Mouse (Mus musculus) spleen, postnatal 14 days (tissue): ENCODE measurements around the gene Ndufa13.
"Not testable (repeated sequence)": the region's sequence is repeated elsewhere in the genome, so short reads cannot be mapped to it uniquely, and the experiment has no call there.

Source experiments
- DNase-seq, 2 experiments: peaks; one replicate each; pipeline ENCODE4 v3.0.0; 2021 to 2022; ENCODE audit warnings: low spot score in 2 of 2

Ndufa13 gene

DNA sequence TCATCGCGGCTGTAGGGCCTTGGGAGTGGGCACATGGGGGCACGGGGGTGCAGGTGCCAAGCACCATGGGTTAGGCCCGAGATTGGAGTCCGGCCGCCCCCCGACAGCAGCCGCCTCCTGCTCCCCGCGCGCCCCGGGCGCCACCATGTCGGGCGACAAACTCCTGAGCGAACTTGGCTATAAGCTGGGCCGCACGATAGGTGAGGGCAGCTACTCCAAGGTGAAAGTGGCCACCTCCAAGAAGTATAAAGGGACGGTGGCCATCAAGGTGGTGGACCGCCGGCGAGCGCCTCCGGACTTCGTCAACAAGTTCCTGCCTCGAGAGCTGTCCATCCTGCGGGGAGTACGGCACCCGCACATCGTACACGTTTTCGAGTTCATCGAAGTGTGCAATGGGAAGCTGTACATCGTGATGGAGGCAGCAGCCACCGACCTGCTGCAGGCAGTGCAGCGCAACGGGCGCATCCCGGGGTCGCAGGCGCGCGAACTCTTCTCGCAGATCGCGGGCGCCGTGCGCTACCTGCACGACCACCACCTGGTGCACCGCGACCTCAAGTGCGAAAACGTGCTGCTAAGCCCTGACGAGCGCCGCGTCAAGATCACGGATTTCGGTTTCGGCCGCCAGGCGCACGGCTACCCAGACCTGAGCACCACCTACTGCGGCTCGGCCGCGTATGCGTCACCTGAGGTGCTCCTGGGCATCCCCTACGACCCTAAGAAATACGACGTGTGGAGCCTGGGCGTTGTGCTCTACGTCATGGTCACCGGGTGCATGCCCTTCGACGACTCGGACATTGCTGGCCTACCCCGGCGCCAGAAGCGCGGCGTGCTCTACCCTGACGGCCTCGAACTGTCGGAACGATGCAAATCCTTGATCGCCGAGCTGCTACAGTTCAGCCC is at the start of gene Ndufa13, which contains the start of the genes Tssk6 and Yjefn3:
TSS of gene Ndufa13 (minus strand) at position 396 of the 900 bp plus-strand sequence.
TSS of gene Tssk6 (plus strand) at position 22 of the 900 bp plus-strand sequence.
TSS of gene Yjefn3 (minus strand) at position 550 of the 900 bp plus-strand sequence.
- peak; percentile 38 to 52 for DNase-seq

DNA sequence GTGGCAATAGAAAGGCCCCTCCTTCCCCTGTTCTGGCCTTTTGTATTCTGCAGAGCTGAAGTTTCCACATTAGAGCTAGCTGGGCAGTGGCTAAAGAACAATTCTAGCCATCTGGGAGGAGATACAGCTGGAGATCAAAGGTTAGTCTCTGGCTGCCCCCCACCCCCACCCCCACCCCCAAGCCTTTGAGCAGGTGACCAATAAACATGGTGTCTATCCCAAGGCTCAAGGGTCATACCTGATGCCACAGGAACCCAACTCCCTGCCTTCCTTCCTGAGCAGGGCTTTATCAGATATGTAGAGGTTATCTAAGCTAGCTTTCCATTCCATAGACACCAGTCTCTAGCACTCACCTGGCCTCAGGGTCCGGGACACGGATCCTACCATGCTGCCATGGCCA is 47.9 kb upstream of the Ndufa13 start:
- no peak for DNase-seq

DNA sequence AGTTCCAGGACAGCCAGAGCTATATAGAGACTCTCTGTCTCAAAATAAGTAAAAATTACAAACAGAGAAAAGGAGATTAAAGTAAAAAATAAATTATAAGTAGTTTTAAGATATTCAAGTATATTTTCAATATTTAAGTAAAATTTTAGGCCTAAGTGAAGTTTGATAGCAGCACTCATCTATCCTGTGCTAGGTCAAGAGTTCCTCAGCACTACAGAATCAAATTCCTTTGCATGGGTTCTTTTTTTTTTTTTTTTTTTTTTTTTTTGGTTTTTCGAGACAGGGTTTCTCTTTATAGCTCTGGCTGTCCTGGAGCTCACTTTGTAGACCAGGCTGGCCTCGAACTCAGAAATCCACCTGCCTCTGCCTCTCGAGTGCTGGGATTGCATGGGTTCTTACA is 40.1 kb upstream of the Ndufa13 start:
- DNase-seq, result not testable (repeated sequence)

DNA sequence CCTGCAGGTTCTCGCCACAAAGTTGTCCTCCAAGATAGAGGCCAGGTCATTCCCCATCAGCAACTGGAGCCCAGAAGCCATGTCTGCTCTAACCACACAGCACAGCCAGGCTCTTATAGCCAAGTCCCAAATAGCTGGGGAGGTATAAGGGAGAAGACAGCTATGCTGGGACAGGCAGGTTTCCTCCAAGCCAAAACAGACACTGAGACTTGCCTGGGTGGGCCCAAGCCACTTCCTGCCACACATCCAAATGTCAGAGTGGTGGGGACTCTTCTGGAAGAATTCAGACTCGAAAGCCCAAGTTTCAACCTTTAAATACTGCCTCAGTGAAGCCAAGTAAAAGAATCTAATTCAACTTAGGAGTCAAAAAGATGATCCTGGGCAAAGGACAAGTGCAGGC is 38.0 kb upstream of the Ndufa13 start:
- DNase-seq, result no peak

DNA sequence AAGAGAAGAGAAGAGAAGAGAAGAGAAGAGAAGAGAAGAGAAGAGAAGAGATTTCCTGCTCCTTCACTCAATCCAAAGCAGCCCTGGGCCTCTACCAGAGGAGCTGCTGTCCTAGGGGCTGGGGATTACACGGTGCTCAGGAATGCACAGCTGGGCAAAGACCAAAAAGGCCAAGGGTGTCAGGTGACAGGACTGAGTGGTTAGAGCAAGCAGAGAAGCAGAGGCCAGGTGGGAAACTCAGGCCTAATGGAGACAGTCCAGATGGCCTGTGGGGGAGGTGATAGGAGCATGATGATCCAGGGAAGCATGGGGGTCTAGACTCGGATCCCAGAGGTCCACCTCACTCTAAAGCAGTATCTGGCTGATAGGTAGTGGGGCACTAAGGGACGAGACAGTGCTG is 37.3 kb upstream of the Ndufa13 start:
- no peak for DNase-seq

DNA sequence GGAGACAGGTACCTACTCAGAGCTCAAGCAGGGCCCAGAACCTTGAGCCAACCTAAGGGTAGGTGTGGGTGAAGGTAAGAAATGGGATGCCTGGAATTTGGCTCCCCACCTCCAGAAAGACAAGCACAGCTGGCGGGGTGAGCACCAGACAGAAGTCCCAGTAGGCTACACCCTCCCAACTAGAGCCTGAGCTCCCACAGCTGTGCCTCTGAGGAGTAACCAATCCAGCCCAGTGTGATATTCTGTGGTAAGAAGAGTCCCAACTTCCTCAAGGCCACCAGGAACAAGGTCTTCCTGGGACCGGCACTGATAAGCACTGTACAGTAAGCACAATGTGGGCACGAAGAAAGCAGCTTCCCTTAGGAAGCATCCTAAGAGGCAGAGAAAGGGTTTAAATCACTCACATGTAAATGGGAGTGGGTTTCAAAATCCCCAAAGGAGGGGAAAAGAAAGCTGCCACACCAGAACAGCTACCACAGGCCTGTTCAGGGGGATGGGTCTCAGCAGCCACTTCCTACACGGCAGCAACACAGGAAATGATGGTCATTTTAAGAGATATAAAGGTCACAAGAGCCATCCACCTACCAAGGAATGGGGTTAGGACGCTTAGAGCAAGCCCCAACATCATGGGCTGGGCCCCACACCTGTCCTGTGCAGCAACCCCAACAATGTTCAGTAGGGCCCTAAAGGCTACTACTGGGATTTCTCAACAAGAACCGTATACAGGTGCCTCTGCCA is 36.1 kb upstream of the Ndufa13 start:
- no peak for DNase-seq

DNA sequence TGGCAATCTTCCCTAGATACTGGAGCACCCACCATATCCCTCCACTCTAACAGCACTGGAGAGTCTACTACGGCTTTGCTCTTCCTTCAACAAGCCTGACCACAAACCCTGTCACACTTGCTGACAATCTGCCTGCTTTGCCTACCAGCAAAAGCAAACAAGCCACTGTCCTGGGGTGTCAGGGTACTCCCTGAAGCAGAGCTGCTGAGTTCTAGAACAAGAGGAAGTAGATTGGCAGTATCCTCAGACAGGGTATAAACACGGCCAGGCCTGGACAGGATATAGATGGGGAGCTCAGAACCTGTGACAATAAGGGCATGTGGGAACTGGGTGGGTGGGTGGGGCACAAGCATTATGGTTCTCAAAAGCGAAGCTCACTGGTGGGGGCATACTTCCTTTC is 35.1 kb upstream of the Ndufa13 start:
- no peak for DNase-seq

DNA sequence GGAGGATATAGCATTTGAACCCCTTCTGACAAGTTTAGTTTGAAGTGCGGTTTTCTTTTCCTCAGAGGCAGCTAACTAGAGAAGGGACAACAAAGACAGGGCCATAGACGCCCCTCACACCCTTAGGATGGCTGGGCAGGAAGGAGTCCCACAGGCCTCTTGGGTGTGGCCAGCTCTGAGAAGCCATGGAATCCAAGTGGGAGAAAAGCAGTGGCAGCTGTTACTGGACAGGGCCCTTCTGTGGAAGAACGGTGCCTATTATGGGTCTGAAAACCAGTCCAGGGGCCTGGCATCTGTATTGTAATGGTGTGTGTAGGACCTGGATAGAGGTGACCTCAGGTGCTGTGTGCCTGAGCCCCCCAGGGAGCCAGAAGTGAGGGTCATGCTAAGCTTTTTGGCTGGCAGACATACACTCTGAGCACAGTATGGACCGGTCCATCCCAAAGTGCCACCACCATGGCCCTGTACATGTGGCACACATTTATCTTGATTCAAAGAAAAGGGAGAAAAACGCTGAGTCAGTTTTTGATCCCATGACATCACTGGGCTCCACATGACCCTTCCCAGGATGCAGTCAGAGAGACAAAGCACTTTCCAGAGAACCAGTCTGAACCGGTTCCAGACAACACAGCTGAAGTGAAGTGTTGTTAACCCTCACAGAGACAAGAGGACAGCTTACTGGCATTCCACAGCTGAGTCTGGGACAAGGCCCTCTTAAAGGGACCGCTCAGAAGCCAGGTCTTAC is 33.9 kb upstream of the Ndufa13 start:
- no peak for DNase-seq

DNA sequence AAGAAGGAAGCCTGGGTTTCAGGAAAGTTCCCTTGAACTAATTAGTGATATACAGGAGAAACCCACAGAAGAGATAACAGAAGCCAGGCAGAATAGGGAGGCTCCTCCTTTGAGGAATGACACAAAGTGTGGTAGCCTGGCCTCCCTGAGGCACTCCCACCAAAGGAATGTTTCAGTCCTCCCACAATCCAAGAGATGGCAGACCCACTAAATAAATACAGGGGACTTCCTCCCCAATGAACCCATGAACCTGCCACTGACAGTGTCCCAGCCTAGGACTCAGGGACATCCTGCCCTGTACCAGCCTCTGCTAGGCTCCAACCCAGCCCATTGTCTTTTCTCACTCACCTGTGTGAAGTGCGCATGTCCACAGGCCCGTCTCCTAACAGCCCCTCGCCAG is 33.1 kb upstream of the Ndufa13 start:
- no peak for DNase-seq

DNA sequence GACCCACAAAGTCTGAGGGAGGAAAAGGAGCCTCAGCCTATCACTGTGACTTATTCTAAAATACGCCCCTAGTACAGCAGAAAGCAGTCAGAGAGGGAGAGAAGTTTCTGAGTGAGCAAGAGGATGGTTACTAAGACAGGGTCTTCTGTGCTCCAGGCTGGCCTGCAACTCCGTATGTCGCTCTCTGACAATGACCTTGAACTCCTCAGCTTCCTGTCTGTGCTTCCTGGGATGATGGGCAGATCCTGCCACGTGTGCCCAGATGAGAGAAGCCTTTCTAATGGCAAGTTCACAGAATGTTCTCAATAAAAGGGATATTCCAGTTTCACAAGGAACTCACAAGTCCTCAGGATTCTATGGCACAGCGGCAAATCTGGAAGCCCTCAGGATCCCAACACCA is 32.2 kb upstream of the Ndufa13 start:
- no peak for DNase-seq

DNA sequence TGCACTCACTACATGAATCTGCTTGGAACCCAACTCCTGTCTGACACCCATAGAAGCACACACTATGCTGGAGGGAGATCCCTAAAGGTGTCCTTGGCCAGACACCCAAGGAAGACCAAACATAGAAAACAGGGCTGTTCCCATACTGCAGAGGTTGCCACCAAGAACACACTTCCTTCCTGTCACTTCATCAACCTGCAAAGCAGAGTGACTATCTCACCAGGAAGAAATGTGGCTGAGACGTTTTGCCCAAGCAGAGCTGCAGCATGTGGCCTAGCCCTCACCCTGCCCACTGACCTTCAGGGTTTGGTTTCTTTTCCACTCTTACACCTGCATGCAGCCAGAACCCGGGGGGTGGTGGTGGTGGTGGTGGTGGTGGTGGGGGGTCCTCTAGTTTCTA is 31.5 kb upstream of the Ndufa13 start:
- no peak for DNase-seq

DNA sequence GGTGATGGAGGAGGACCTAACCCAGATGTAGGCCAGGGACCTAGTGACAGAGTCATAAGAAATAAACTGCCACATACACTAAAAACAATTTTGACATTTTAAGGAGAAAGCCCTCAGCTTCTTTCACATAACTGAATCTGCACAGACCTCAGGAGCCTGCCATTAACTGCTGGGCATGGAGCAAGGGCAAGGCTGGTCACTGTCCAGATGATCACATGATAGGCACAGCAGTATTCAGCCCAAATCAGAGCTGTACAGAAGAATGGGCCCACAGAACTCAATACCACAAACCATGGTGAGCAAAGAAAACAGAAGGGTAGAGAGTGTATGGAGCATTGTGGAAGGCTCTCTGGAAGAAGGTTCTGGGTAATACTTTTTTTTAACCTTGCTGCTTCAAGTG is 24.5 kb upstream of the Ndufa13 start:
- no peak for DNase-seq

DNA sequence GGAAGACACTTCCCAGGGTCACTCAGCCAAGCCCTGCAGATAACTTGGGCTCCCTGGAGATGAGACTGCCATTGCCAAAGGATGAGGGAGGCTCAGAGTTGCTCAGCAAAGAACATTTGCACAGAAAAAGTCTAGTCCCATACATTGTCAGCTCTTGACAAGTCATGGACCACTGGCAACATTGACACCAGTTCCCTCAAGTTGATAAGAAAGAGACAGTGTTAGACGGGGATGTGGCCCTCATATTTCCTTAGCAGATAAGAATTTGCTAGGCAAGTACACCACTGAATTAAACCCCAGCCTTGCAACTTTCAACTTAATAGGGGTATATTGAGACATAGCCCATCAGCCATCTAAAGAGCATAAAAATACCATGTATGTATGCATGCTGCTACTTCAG is 21.6 kb upstream of the Ndufa13 start:
- no peak for DNase-seq

DNA sequence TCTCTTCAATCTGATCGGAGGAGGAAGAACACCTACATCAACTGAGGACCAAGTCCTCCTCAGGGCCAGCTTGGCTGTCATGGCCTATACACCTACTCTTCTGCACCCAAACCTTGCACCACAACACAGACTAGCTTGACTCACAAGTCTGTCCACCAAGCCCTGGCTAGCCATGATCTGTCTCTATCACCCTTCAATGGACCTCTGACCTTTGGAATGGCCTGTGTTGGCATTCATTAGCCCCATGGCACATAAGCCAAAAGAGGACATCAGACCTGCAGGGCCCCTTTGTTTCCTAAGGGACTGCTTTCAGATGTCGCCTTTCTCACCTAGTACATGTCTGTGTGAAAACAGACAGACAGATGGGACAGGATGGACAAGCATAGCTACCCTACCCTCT is 18.8 kb upstream of the Ndufa13 start:
- DNase-seq, result no peak

DNA sequence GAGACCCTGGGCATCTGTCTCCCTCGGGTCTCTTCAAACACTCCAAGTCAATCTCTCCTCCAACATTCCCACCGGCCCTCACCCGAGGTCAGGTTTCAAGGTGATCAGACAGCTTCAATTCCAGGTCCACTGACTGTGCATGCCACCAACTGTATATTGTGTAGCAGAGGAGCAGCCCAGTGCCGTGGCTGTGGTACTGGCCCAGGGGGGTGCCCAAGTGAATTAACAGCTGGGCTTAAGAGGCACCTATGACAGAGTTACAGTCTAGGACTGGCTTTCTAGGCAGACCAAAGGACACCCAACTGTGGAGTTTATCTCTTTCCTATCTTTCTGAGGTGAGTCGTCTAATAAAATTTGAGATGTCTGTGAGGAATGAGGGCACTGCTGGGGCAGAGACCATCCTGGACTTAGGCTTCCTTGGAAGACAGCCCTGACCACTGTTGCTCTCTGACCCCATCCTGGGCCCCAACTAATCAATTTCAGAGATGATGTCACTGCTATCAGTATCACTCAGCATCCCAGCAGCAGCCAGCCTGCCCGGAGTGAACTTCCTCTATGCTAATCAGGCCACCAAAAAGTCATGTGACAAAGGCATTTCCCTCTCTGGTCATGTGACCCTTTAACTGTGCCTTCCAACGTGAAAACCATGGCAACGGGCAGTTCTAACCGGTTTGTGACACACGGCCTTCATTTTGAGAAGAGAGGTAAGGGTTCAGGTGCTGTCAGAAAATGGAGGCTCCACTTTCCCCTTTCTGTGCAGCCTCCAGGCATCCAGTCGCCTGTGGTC is 17.7 kb upstream of the Ndufa13 start:
- DNase-seq, result peak; percentile 48 to 75

DNA sequence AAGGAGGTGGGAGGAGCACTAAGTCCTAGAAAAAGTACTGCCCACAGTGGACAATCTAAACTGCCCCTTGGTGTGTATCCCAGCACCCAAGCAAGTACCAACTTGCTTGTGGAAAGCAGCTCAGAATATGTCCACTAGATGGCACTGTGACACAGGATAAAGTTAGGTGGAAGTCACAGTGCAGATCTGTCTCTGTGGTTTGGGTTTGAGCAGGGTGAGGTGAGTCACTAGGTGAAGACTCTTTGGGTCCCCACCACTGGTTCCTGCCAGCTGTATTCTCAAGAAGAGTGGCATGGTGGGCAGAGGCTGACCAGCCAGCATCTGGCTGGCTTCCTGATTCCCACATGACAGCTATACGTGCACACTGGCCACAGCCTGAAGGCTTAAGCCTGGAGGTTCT is 16.7 kb upstream of the Ndufa13 start:
- peak; percentile 37 to 76 for DNase-seq

DNA sequence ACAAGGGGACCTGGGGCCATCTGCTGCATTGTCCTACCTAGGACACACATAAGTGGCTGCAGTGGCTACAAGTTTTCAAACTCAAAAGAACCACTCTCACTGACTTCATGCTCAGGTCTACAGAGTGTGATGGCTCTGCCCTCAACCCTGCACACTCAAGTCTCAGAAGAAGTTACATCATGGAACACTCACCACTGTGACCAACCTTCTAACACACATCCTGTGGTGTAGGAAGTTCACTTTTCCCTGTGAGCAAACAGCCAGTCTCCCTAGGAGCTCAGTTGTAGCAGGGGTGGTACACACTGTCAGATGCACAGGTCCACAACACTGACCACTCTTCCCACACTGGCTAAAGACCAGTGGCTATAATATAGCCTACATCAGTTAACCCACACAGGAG is 16.1 kb upstream of the Ndufa13 start:
- DNase-seq, result no peak

DNA sequence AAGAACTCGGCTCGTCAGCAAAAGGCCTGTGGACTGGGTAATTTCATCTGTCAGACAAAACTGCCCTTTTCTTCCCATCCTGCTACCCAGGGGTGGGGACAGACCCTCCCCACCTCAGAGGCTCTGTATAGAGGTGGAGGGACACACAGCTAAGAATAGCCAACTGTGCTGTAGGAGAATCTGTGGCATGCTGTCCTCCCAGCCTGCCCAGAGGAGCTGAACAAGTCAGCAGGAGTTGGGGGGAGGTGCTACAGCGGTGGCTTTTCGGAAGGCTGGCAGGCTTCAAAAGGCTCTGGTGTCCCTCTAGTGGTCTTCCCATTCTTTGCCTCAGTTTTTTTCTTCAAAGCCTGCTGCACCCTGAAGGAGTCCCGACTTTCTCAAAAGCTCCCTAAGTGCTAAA is 13.4 kb upstream of the Ndufa13 start:
- no peak for DNase-seq

DNA sequence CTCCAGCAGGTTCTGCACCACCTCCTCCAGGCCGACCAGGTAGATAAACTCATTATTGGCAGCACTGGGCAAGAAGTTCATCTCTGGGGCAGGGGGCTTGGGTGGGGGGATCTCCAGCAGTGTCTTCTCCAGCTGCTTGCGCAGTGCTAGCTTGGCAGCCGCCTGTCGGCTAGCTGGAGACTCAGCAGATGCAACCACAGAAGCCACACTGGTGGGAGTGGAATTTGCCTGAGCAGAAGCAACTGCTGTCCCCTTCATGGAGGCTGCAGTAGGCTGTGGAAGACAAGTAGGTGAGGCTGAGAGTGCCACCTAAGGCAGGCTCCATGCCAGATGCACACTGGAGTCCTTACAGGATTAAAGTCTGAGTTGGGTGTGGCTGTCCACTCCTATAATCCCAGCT is 12.2 kb upstream of the Ndufa13 start:
- DNase-seq, result no peak

DNA sequence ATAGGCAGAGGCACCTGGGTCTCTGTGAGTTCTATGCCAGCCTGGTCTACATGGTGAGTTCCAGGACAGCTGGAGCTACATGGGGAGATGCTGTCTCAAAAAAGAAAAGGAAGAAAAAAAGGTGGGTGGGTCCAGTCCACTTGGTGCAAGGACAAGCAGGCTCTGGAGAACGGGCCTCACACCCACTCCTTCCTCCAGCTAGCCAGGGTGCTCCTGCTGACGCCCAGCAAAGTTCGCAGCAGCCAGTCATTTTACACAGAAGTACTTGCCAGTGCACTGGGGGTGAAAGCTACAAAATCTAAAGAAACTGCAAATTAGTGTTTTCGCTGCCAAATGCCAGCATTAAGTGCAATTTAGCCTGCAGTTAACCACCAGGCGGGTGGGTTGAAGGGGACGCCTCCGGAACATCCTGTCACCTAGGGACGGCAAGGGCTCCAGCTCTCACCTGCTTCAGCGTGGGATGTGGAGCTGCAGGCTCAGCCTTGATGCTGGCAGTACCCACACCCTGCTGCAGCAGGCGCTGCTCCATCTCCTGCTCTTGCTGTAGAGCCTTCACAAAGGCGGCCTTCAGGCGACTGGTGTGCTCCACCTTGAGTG is 10.2 kb upstream of the Ndufa13 start:
- no peak for DNase-seq

DNA sequence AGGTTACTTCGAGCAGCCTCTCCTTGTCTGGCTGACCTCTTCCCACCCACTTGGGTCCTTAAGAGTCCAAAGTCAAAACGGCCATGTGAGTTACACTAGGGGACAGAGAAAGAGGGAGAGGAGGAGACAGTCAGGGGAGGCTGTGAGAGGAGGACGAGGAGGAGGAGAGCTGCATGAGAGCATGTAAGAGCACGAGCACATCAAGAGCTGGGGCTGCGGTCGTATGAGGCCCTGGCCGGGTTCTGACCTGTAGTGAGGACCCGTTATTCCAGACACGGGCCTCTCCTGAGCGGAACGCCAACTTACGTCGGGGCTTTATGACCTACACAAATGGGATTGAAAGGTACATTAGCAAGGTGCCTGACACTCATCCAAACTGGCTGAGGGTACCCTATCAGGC is 9.6 kb upstream of the Ndufa13 start:
- no peak for DNase-seq
